ENCODE assay signal across 12 mouse cellular contexts in the genomic region with DNA sequence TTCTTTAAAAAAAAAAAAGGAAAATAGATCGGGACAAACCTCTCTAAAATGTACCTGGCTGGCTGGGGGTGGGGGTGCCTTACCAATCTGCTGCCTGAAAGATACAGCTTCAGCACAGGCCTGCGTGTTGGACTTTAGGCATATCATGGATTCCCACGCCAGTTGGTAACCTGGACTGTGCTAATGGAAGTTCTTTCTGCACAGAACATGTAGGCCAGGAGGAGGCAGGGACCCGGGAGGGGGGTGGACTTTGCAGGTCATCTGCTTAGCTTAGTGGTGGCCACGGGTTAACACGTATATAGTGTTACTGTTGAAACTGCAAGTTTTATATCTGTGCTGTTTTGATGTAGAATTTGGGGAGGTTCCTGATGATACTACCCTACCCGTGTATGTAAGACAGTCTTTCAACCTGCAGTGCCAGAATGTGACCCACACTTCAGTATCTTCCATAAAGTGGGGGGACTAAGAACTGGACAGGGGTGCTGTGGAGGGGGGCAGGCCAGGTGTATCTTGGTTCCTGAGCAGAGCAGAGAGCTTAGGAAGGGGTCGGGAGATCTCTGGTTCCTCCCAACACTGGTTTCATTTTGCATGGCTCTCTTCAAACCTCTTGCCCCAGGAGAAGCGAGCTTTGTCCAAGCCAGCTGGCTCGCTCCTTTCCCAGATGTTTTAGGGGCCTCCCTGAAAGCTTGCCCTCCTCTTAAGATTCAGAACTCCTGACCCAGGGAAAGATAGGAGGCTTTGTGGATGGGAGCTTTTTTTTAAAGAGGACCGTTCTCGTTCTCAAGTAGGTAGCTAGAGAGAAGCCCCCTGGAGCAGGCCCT. TPM values are rescaled to one million over a fixed set of nuclear protein-coding genes. Genes with fewer than 3 reads are reported as not detected.
DNase-seq lines count a peak whose midpoint lies in the region; ATAC-seq lines count a peak whose summit lies in the region.
"Had no signal": no experiment of that assay in that cellular context is flagged by ENCODE, and none has a peak within 500 bp of the region (broad histone marks: within the 10 kb centered on the region; RNA-seq: fewer than 3 reads in every experiment).

No protein-coding gene starts in this region.

- no peak for ATAC-seq in forebrain, embryonic 12.5 days (ENCODE audit: low FRiP score)
- no peak for ATAC-seq in forebrain, embryonic 15.5 days (replicated peaks)
- no peak for ATAC-seq in liver, embryonic 11.5 days (replicated peaks; ENCODE audit: low FRiP score)
- no peak for ATAC-seq in liver, embryonic 12.5 days
- ATAC-seq in hindbrain, embryonic 11.5 days (ENCODE audit: low FRiP score): no peak
- no peak for ATAC-seq in neural tube, embryonic 11.5 days (ENCODE audit: insufficient read depth, low FRiP score, low TSS enrichment)
- no peak for ATAC-seq in erythroblast, adult 5-6 weeks (replicated peaks; ENCODE audit: low FRiP score, poor library complexity, severe bottlenecking)

- no peak for DNase-seq in liver, embryonic 11.5 days (ENCODE audit: low spot score)
- DNase-seq in hindbrain, embryonic 11.5 days (ENCODE audit: low spot score): peak; percentile 48
- no peak for DNase-seq in neural tube, embryonic 11.5 days (ENCODE audit: low spot score)
- no peak for DNase-seq in gastrocnemius, adult 18-20 months (ENCODE audit: low spot score)
- DNase-seq: cerebellum, postnatal 25 days; gastrocnemius, adult 2 months had no signal

- no peak overlapping the region; the same call in 1 of the 2 replicates for H3K4me2 ChIP-seq in forebrain, embryonic 12.5 days
- no peak overlapping the region for H3K4me2 ChIP-seq in forebrain, embryonic 15.5 days (replicated peaks)
- H3K4me2 ChIP-seq in liver, embryonic 11.5 days: peak overlapping the region; percentile 84
- no peak overlapping the region for H3K4me2 ChIP-seq in liver, embryonic 12.5 days
- no peak overlapping the region for H3K4me2 ChIP-seq in hindbrain, embryonic 11.5 days (replicated peaks; ENCODE audit: low read depth, low read length)
- H3K4me2 ChIP-seq in neural tube, embryonic 11.5 days (ENCODE audit: low read depth): peak overlapping the region; percentile 28

- H3K4me1 ChIP-seq in forebrain, embryonic 12.5 days: peaks cover 21% of the 10 kb centered on the region
- H3K4me1 ChIP-seq in forebrain, embryonic 15.5 days: peaks cover 17% of the 10 kb centered on the region
- H3K4me1 ChIP-seq in liver, embryonic 11.5 days (replicated peaks; ENCODE audit: control insufficient read depth, insufficient read depth, low read length): no peaks in the 10 kb centered on the region; the same call in none of the 2 replicates
- H3K4me1 ChIP-seq in liver, embryonic 12.5 days: peaks cover 10% of the 10 kb centered on the region
- peaks cover 8% of the 10 kb centered on the region; the same call in 1 of the 2 replicates for H3K4me1 ChIP-seq in hindbrain, embryonic 11.5 days (replicated peaks; ENCODE audit: control insufficient read depth, insufficient read depth, low read length)
- H3K4me1 ChIP-seq in neural tube, embryonic 11.5 days (ENCODE audit: control insufficient read depth, insufficient read depth, low read length): peaks cover 10% of the 10 kb centered on the region; the same call in 1 of the 2 replicates

- no peaks in the 10 kb centered on the region for H3K36me3 ChIP-seq in forebrain, embryonic 12.5 days (replicated peaks)
- no peaks in the 10 kb centered on the region for H3K36me3 ChIP-seq in forebrain, embryonic 15.5 days
- no peaks in the 10 kb centered on the region; the same call in 1 of the 2 replicates for H3K36me3 ChIP-seq in liver, embryonic 11.5 days (ENCODE audit: control insufficient read depth, insufficient read depth, low read length)
- H3K36me3 ChIP-seq in liver, embryonic 12.5 days: no peaks in the 10 kb centered on the region
- no peaks in the 10 kb centered on the region for H3K36me3 ChIP-seq in hindbrain, embryonic 11.5 days (ENCODE audit: control insufficient read depth, insufficient read depth, low read length)
- no peaks in the 10 kb centered on the region for H3K36me3 ChIP-seq in neural tube, embryonic 11.5 days (ENCODE audit: control insufficient read depth, insufficient read depth, low read length)

- no peak overlapping the region for H3K9ac ChIP-seq in forebrain, embryonic 12.5 days
- no peak overlapping the region for H3K9ac ChIP-seq in forebrain, embryonic 15.5 days (replicated peaks)
- H3K9ac ChIP-seq in liver, embryonic 11.5 days (ENCODE audit: low read depth, low read length): no peak overlapping the region
- no peak overlapping the region for H3K9ac ChIP-seq in liver, embryonic 12.5 days
- H3K9ac ChIP-seq in hindbrain, embryonic 11.5 days (ENCODE audit: low read depth, low read length): no peak overlapping the region
- H3K9ac ChIP-seq in neural tube, embryonic 11.5 days (ENCODE audit: low read length): peak overlapping the region; percentile 49

- peaks cover 98% of the 10 kb centered on the region for H3K27me3 ChIP-seq in forebrain, embryonic 12.5 days
- H3K27me3 ChIP-seq in forebrain, embryonic 15.5 days: peaks cover 98% of the 10 kb centered on the region
- peaks cover 99% of the 10 kb centered on the region for H3K27me3 ChIP-seq in liver, embryonic 11.5 days (replicated peaks; ENCODE audit: control insufficient read depth, insufficient read depth, low read length)
- H3K27me3 ChIP-seq in liver, embryonic 12.5 days (replicated peaks): peaks cover 100% of the 10 kb centered on the region
- peaks cover 97% of the 10 kb centered on the region for H3K27me3 ChIP-seq in hindbrain, embryonic 11.5 days (ENCODE audit: control insufficient read depth, insufficient read depth, low read length)
- peaks cover 96% of the 10 kb centered on the region for H3K27me3 ChIP-seq in neural tube, embryonic 11.5 days (ENCODE audit: control insufficient read depth, insufficient read depth, low read length)

- H3K9me3 ChIP-seq in forebrain, embryonic 12.5 days: 0 out of 2 replicates have a peak, but pooled peaks cover 6% of the 10 kb centered on the region
- no peaks in the 10 kb centered on the region for H3K9me3 ChIP-seq in forebrain, embryonic 15.5 days
- H3K9me3 ChIP-seq in liver, embryonic 11.5 days (ENCODE audit: control insufficient read depth, low read length): no peaks in the 10 kb centered on the region
- no peaks in the 10 kb centered on the region for H3K9me3 ChIP-seq in liver, embryonic 12.5 days (replicated peaks)
- H3K9me3 ChIP-seq in hindbrain, embryonic 11.5 days (ENCODE audit: control insufficient read depth, low read length): no peaks in the 10 kb centered on the region
- no peaks in the 10 kb centered on the region for H3K9me3 ChIP-seq in neural tube, embryonic 11.5 days (ENCODE audit: control insufficient read depth, low read length)

- peak overlapping the region; percentile 19 for H3K4me3 ChIP-seq in forebrain, embryonic 12.5 days (replicated peaks)
- H3K4me3 ChIP-seq in forebrain, embryonic 15.5 days: no peak overlapping the region
- no peak overlapping the region for H3K4me3 ChIP-seq in liver, embryonic 11.5 days (ENCODE audit: low read depth, low read length)
- no peak overlapping the region for H3K4me3 ChIP-seq in liver, embryonic 12.5 days
- peak overlapping the region; percentile 12; the same call in 1 of the 2 replicates for H3K4me3 ChIP-seq in hindbrain, embryonic 11.5 days (ENCODE audit: low read depth, low read length)
- H3K4me3 ChIP-seq in neural tube, embryonic 11.5 days (ENCODE audit: low read depth, low read length): peak overlapping the region; percentile 49

- 3% methylated on average over 12 of the region's 12 CpGs for WGBS in forebrain, embryonic 12.5 days
- 4% methylated on average over 12 of the region's 12 CpGs for WGBS in forebrain, embryonic 15.5 days
- 17% methylated on average over 12 of the region's 12 CpGs for WGBS in liver, embryonic 11.5 days
- WGBS in liver, embryonic 12.5 days (ENCODE audit: insufficient replicate concordance): 12% methylated on average over 12 of the region's 12 CpGs
- 5% methylated on average over 12 of the region's 12 CpGs for WGBS in hindbrain, embryonic 11.5 days
- WGBS in neural tube, embryonic 11.5 days: 2% methylated on average over 12 of the region's 12 CpGs

- no peak overlapping the region for H3K27ac ChIP-seq in forebrain, embryonic 12.5 days
- H3K27ac ChIP-seq in forebrain, embryonic 15.5 days (replicated peaks): no peak overlapping the region
- no peak overlapping the region for H3K27ac ChIP-seq in liver, embryonic 11.5 days (ENCODE audit: low read depth, low read length)
- H3K27ac ChIP-seq in liver, embryonic 12.5 days: no peak overlapping the region
- H3K27ac ChIP-seq in hindbrain, embryonic 11.5 days (ENCODE audit: low read depth, low read length): no peak overlapping the region
- no peak overlapping the region for H3K27ac ChIP-seq in neural tube, embryonic 11.5 days (ENCODE audit: low read depth, low read length)
- H3K27ac ChIP-seq: gastrocnemius, adult 2 months; macrophage had no signal

RNA-seq across cellular contexts. Expression of a gene that starts 3.9 kb away (rescaled TPM):
- polyA plus RNA-seq in forebrain, embryonic 12.5 days (2016; fragmentation: Nextera tagmentation; extraction: Ambion mirVana): 3.3 and 4.6 TPM in 2 replicates
- 1.6 and 2.0 TPM in 2 replicates for polyA plus RNA-seq in forebrain, embryonic 15.5 days (2015; fragmentation: Nextera tagmentation; extraction: Ambion mirVana)
- 2.6 and 3.4 TPM in 2 replicates for polyA plus RNA-seq in liver, embryonic 11.5 days (2014; fragmentation: Nextera tagmentation; extraction: Ambion mirVana)
- polyA plus RNA-seq in liver, embryonic 12.5 days (2016; fragmentation: Nextera tagmentation; extraction: Ambion mirVana): 0.94 and 1.2 TPM in 2 replicates
- 6.8 and 8.0 TPM in 2 replicates for polyA plus RNA-seq in hindbrain, embryonic 11.5 days (2014; fragmentation: Nextera tagmentation; extraction: Ambion mirVana)
- polyA plus RNA-seq in neural tube, embryonic 11.5 days (2014; fragmentation: Nextera tagmentation; extraction: Ambion mirVana): 15.4 and 15.5 TPM in 2 replicates
- not detected in 2 replicates for total RNA-seq in erythroblast, adult 5-6 weeks (2015; ENCODE audit: low replicate concordance)
- total RNA-seq in erythroblast, adult 5-6 weeks (2017; ENCODE audit: low replicate concordance): not detected in 2 replicates
- total RNA-seq in gastrocnemius, adult 18-20 months (2021): under 1 TPM; 0.16 to 0.36 TPM
- total RNA-seq: neutrophil, adult 5-6 weeks had no signal
- polyA plus RNA-seq: macrophage had no signal

RNA-seq across cellular contexts. Expression of a gene that starts 7.9 kb away (rescaled TPM):
- polyA plus RNA-seq in forebrain, embryonic 12.5 days (2016; fragmentation: Nextera tagmentation; extraction: Ambion mirVana): 0.18 and 0.36 TPM in 2 replicates
- polyA plus RNA-seq in forebrain, embryonic 15.5 days (2015; fragmentation: Nextera tagmentation; extraction: Ambion mirVana): 0.10 and 0.18 TPM in 2 replicates
- polyA plus RNA-seq in liver, embryonic 11.5 days (2014; fragmentation: Nextera tagmentation; extraction: Ambion mirVana): 0.61 and 0.73 TPM in 2 replicates
- 0.35 and 0.41 TPM in 2 replicates for polyA plus RNA-seq in liver, embryonic 12.5 days (2016; fragmentation: Nextera tagmentation; extraction: Ambion mirVana)
- 0.73 and 1.9 TPM in 2 replicates for polyA plus RNA-seq in hindbrain, embryonic 11.5 days (2014; fragmentation: Nextera tagmentation; extraction: Ambion mirVana)
- polyA plus RNA-seq in neural tube, embryonic 11.5 days (2014; fragmentation: Nextera tagmentation; extraction: Ambion mirVana): 1.1 and 1.3 TPM in 2 replicates
- total RNA-seq in erythroblast, adult 5-6 weeks (2015; ENCODE audit: low replicate concordance): not detected in 2 replicates
- total RNA-seq in erythroblast, adult 5-6 weeks (2017; ENCODE audit: low replicate concordance): not detected in 2 replicates
- not detected for total RNA-seq in gastrocnemius, adult 18-20 months (2021)
- total RNA-seq: gastrocnemius, adult 2 months; neutrophil, adult 5-6 weeks had no signal
- polyA plus RNA-seq: macrophage had no signal

RNA-seq across cellular contexts. Expression of a gene that starts 11.7 kb away (rescaled TPM):
- 55.0 and 60.2 TPM in 2 replicates for polyA plus RNA-seq in forebrain, embryonic 12.5 days (2016; fragmentation: Nextera tagmentation; extraction: Ambion mirVana)
- 49.8 and 55.4 TPM in 2 replicates for polyA plus RNA-seq in forebrain, embryonic 15.5 days (2015; fragmentation: Nextera tagmentation; extraction: Ambion mirVana)
- 48.1 and 50.6 TPM in 2 replicates for polyA plus RNA-seq in liver, embryonic 11.5 days (2014; fragmentation: Nextera tagmentation; extraction: Ambion mirVana)
- polyA plus RNA-seq in liver, embryonic 12.5 days (2016; fragmentation: Nextera tagmentation; extraction: Ambion mirVana): 30.5 and 32.4 TPM in 2 replicates
- 53.5 and 56.1 TPM in 2 replicates for polyA plus RNA-seq in hindbrain, embryonic 11.5 days (2014; fragmentation: Nextera tagmentation; extraction: Ambion mirVana)
- polyA plus RNA-seq in neural tube, embryonic 11.5 days (2014; fragmentation: Nextera tagmentation; extraction: Ambion mirVana): 56.9 and 63.7 TPM in 2 replicates
- total RNA-seq in erythroblast, adult 5-6 weeks (2015; ENCODE audit: low replicate concordance): 1.5 and 3.5 TPM in 2 replicates
- total RNA-seq in erythroblast, adult 5-6 weeks (2017; ENCODE audit: low replicate concordance): 2.2 and 21.7 TPM in 2 replicates
- total RNA-seq in gastrocnemius, adult 18-20 months (2021): 10 to 100 TPM; 12.8 to 14.7 TPM

RNA-seq across cellular contexts. Expression of a gene that starts 35.7 kb away (rescaled TPM):
- 0.08 and 1.0 TPM in 2 replicates for polyA plus RNA-seq in forebrain, embryonic 12.5 days (2016; fragmentation: Nextera tagmentation; extraction: Ambion mirVana)
- 0.54 and 0.87 TPM in 2 replicates for polyA plus RNA-seq in forebrain, embryonic 15.5 days (2015; fragmentation: Nextera tagmentation; extraction: Ambion mirVana)
- 37.6 and 37.8 TPM in 2 replicates for polyA plus RNA-seq in liver, embryonic 11.5 days (2014; fragmentation: Nextera tagmentation; extraction: Ambion mirVana)
- polyA plus RNA-seq in liver, embryonic 12.5 days (2016; fragmentation: Nextera tagmentation; extraction: Ambion mirVana): 14.9 and 16.9 TPM in 2 replicates
- 2.1 and 2.3 TPM in 2 replicates for polyA plus RNA-seq in hindbrain, embryonic 11.5 days (2014; fragmentation: Nextera tagmentation; extraction: Ambion mirVana)
- polyA plus RNA-seq in neural tube, embryonic 11.5 days (2014; fragmentation: Nextera tagmentation; extraction: Ambion mirVana): 2.6 and 6.1 TPM in 2 replicates
- total RNA-seq in erythroblast, adult 5-6 weeks (2015; ENCODE audit: low replicate concordance): not detected in 2 replicates
- not detected in 2 replicates for total RNA-seq in erythroblast, adult 5-6 weeks (2017; ENCODE audit: low replicate concordance)
- total RNA-seq in gastrocnemius, adult 18-20 months (2021): under 1 TPM; 0.09 to 0.18 TPM
- total RNA-seq: neutrophil, adult 5-6 weeks had no signal

Comparison
In these comparisons a context has a peak if more than half of its experiments do, and no peak if none do; other contexts are left out.
1. H3K4me2 ChIP-seq: peak in liver, embryonic 11.5 days (single experiment) and neural tube, embryonic 11.5 days (single experiment); none in forebrain, embryonic 12.5 days (single experiment), forebrain, embryonic 15.5 days (single experiment), liver, embryonic 12.5 days (single experiment) and hindbrain, embryonic 11.5 days (single experiment).
2. H3K4me3 ChIP-seq: peak in forebrain, embryonic 12.5 days (single experiment), hindbrain, embryonic 11.5 days (single experiment) and neural tube, embryonic 11.5 days (single experiment); none in forebrain, embryonic 15.5 days (single experiment), liver, embryonic 11.5 days (single experiment) and liver, embryonic 12.5 days (single experiment).